Mouse (Mus musculus): ENCODE measurements around the gene Fam198a. TPM values are rescaled to one million over a fixed set of nuclear protein-coding genes. Genes with fewer than 3 reads are reported as not detected.

The Fam198a gene
- total and polyA plus RNA-seq, 2 experiments from 2014 or later: 2.1 to 7.5 TPM

- Histone ChIP-seq H3K9me3 (ENCODE audit: low read length) (no peaks in the 10 kb centered on the region), H3K4me3 (ENCODE audit: low read length) (no peak overlapping the region), H3K4me2 (ENCODE audit: low read depth, low read length) (no peak overlapping the region), H3K27ac (no peak overlapping the region; the same call in 1 of the 2 replicates), H3K9ac (replicated peaks; ENCODE audit: low read length) (no peak overlapping the region), H3K27me3 (ENCODE audit: insufficient read depth, low read length) (no peaks in the 10 kb centered on the region), H3K36me3 (ENCODE audit: insufficient read depth, low read length) (no peaks in the 10 kb centered on the region), H3K4me1 (ENCODE audit: insufficient read depth, low read length) (peaks cover 8% of the 10 kb centered on the region)
- ATAC-seq (no peak), DNase-seq (ENCODE audit: low spot score) (no peak)
- no peak for TF ChIP-seq CTCF (IDR thresholded peaks at IDR 0.05; ENCODE audit: low read depth)
- WGBS: 86% methylated on average over 11 of the region's 11 CpGs
Observed at GRCm38 (mm10) chr9:122027914-122028745, 77.3 kb downstream of the Fam198a start.

GRCm38 (mm10) chr9:122029765-122030164, 79.0 kb downstream of the Fam198a start:
- Histone ChIP-seq H3K36me3 (ENCODE audit: insufficient read depth, low read length) (no peaks in the 10 kb centered on the region), H3K27me3 (ENCODE audit: insufficient read depth, low read length) (no peaks in the 10 kb centered on the region), H3K9ac (replicated peaks; ENCODE audit: low read length) (no peak overlapping the region), H3K4me1 (ENCODE audit: insufficient read depth, low read length) (peaks cover 8% of the 10 kb centered on the region), H3K27ac (no peak overlapping the region), H3K9me3 (ENCODE audit: low read length) (no peaks in the 10 kb centered on the region), H3K4me2 (ENCODE audit: low read depth, low read length) (no peak overlapping the region), H3K4me3 (ENCODE audit: low read length) (no peak overlapping the region)
- TF ChIP-seq CTCF (IDR thresholded peaks at IDR 0.05; ENCODE audit: low read depth): no peak
- ATAC-seq: no peak
- 87% methylated on average over 7 of the region's 7 CpGs for WGBS
- no peak for DNase-seq (ENCODE audit: low spot score)

Other genes with a start within 250 kb of the Fam198a start
- 19.0 and 25.2 TPM in 2 replicates for gene Sec22c, start 245.5 kb upstream of the Fam198a start, total RNA-seq (2014; rRNA removed)
- 26.2 and 28.6 TPM in 2 replicates for gene Sec22c, start 245.5 kb upstream of the Fam198a start, polyA plus RNA-seq (2015; fragmentation: Nextera tagmentation; extraction: Ambion mirVana)
- 62.4 and 62.6 TPM in 2 replicates for gene Ss18l2, start 240.7 kb upstream of the Fam198a start, total RNA-seq (2014; rRNA removed)
- gene Ss18l2, start 240.7 kb upstream of the Fam198a start, polyA plus RNA-seq (2015; fragmentation: Nextera tagmentation; extraction: Ambion mirVana): 231 and 246 TPM in 2 replicates
- 68.7 and 76.6 TPM in 2 replicates for gene Nktr, start 231.8 kb upstream of the Fam198a start, total RNA-seq (2014; rRNA removed)
- gene Nktr, start 231.8 kb upstream of the Fam198a start, polyA plus RNA-seq (2015; fragmentation: Nextera tagmentation; extraction: Ambion mirVana): 47.1 and 50.4 TPM in 2 replicates
- gene Zfp651, start 191.7 kb upstream of the Fam198a start, total RNA-seq (2014; rRNA removed): 62.3 and 70.1 TPM in 2 replicates
- 23.6 and 25.5 TPM in 2 replicates for gene Zfp651, start 191.7 kb upstream of the Fam198a start, polyA plus RNA-seq (2015; fragmentation: Nextera tagmentation; extraction: Ambion mirVana)
- 2.1 and 4.1 TPM in 2 replicates for gene Klhl40, start 173.4 kb upstream of the Fam198a start, total RNA-seq (2014; rRNA removed)
- gene Klhl40, start 173.4 kb upstream of the Fam198a start, polyA plus RNA-seq (2015; fragmentation: Nextera tagmentation; extraction: Ambion mirVana): 2.3 and 2.4 TPM in 2 replicates
- 1.2 and 1.8 TPM in 2 replicates for gene Hhatl, start 158.5 kb upstream of the Fam198a start, total RNA-seq (2014; rRNA removed)
- 0.78 and 0.85 TPM in 2 replicates for gene Hhatl, start 158.5 kb upstream of the Fam198a start, polyA plus RNA-seq (2015; fragmentation: Nextera tagmentation; extraction: Ambion mirVana)
- 3.7 and 5.6 TPM in 2 replicates for gene Ccdc13, start 111.5 kb upstream of the Fam198a start, total RNA-seq (2014; rRNA removed)
- gene Ccdc13, start 111.5 kb upstream of the Fam198a start, polyA plus RNA-seq (2015; fragmentation: Nextera tagmentation; extraction: Ambion mirVana): 3.3 and 4.0 TPM in 2 replicates
- gene Higd1a, start 92.6 kb upstream of the Fam198a start, total RNA-seq (2014; rRNA removed): 27.2 and 36.9 TPM in 2 replicates
- 191 and 197 TPM in 2 replicates for gene Higd1a, start 92.6 kb upstream of the Fam198a start, polyA plus RNA-seq (2015; fragmentation: Nextera tagmentation; extraction: Ambion mirVana)
- gene Ackr2, start 52.6 kb upstream of the Fam198a start, total RNA-seq (2014; rRNA removed): 1.0 and 5.1 TPM in 2 replicates
- 0.93 and 1.0 TPM in 2 replicates for gene Ackr2, start 52.6 kb upstream of the Fam198a start, polyA plus RNA-seq (2015; fragmentation: Nextera tagmentation; extraction: Ambion mirVana)
- gene Cyp8b1, start 34.7 kb upstream of the Fam198a start, total RNA-seq (2014; rRNA removed): not detected in 2 replicates
- gene Cyp8b1, start 34.7 kb upstream of the Fam198a start, polyA plus RNA-seq (2015; fragmentation: Nextera tagmentation; extraction: Ambion mirVana): not detected in 2 replicates
- 106 and 264 TPM in 2 replicates for gene Pomgnt2, start 46.1 kb downstream of the Fam198a start, total RNA-seq (2014; rRNA removed)
- 33.0 and 33.2 TPM in 2 replicates for gene Pomgnt2, start 46.1 kb downstream of the Fam198a start, polyA plus RNA-seq (2015; fragmentation: Nextera tagmentation; extraction: Ambion mirVana)
- 82.3 and 95.6 TPM in 2 replicates for gene Snrk, start 166.3 kb downstream of the Fam198a start, total RNA-seq (2014; rRNA removed)
- 67.1 and 68.5 TPM in 2 replicates for gene Snrk, start 166.3 kb downstream of the Fam198a start, polyA plus RNA-seq (2015; fragmentation: Nextera tagmentation; extraction: Ambion mirVana)